Mouse (Mus musculus) frontal cortex, postnatal 36 days (tissue): ENCODE data around the gene Rps6ka2.
A peak's percentile ranks its signal among the peaks of the same experiment; 100 is the strongest.

Source experiments
- DNase-seq, 2 experiments: peaks; one replicate each; pipeline ENCODE4 v3.0.0; 2022; ENCODE audit warnings: low spot score in 2 of 2

The Rps6ka2 gene

DNA sequence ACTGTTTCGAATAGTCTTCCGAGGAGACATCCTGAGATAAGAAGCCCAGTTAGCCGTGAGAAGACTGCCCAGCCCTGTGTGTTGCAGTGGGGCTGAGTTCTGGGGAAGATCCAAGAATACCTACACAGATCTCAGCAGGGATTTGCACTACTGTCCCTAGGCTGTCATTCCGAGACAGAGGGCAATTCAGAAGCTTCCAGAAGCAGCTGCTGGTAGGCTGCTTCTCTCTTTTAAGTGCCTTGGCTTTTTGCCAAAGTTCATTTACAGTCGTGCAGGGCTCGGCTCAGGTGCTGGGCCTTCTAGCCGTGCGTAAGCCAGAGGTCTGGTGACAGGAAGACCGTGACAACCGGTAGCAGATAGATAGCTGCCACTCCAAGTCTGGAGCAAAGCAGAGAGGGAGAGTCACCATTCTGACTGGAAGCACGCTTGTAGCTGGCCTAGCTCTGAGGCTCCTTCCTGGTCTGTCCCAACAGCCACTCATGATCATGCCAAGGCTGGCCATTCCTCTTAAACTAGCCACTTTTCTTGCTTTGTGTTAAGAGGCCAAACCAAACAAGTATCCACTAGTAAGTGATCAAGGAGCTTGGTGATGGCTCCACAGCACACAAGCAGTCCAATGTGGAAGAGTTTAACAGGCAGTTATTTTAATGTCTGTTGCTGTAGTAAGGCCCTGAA lies 49.3 kb downstream of the Rps6ka2 start:
- no peak for DNase-seq

DNA sequence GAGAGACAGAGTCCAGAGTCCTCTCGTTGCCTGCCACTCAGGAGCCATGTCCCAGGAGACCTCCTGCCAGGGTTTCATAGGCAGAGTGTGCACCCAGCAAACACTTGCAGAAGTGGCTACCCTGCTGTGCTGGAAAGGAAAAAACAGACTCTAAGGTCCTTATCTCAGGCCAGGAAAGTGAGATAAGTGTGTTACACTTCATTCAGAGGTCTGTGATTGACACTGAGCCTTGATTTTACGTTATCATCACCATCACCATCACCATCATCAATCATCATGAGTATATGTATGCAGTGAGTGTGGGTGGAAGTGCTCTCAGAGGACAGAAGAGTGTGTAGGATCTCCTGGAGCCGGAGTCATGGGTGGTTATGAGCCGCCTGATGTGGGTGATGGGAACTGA lies 51.4 kb downstream of the Rps6ka2 start:
- no peak for DNase-seq

DNA sequence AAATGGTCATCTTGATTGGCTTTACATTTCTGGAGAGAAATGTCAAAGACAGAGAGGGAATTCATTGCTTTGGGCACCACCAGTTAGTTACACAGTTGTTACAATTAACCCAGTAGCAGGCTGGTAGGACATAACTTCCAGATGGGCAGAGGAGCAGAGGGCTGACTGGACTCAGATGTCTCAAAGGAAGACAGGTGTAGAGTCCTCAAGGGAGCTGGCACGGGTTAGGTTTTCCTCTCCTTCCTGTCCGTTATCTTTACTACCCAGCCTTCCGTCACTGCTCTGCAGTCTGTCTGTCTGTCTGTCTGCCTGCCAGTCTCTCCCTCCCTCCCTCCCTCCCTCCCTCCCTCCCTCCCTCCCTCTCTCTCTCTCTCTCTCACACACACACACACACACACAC lies 52.3 kb downstream of the Rps6ka2 start:
- no peak for DNase-seq

DNA sequence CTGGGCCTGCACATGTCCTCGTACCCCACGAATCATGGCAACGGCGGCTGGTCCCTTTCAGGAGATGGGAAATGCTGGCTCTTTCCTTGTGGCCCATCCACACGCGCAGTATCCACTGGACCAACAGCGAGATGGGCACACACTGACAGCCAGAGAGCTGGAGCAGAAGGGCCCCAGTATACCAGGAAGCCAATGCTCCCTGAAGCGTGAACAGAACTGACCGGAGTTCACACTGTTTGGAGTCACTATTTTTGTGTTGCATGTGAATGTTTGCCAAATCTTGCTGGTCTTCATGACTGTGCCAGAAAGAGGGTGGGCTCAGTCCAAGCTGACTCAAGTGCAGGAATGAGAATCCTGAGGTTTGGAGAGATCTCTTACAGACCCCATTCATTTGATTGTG lies 58.6 kb downstream of the Rps6ka2 start:
- no peak for DNase-seq

DNA sequence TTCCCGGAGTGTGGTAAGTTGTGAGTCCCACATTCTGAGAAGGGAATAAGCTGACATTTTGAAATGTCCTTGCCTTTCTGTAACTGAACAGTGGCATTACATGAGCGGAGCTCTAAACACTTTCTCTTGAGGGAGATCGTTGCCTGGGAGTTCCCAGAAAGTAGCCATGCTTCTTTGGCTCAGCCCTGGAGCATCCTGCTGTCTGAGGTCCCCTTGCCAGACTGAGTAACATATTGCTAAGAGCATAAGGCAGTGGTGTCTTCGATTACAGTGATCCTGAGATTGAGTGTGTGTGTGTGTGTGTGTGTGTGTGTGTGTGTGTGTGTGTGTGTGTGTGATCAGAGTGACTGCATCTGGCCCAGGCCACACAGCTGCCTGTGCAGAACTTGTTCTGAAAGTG lies 61.4 kb downstream of the Rps6ka2 start:
- DNase-seq = no peak

DNA sequence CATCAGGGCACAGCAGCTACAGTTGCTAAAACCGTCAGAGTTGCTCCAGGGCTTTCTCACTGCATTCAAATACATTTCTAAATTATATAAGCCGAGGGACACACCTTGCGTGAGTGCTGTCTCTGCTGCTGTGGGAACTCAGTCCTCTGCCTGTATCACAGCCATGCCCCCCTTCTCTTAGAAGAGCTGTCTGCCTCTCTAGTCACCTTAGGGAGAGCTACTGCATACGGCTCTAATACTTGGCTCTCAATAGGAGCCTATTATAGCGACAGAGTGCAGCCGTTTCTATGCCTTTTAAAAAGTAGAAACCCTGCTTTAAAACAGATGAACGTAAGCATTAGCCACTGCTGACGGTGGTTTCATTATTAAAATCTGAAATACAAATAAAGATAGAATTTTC lies 61.9 kb downstream of the Rps6ka2 start:
- DNase-seq = no peak

DNA sequence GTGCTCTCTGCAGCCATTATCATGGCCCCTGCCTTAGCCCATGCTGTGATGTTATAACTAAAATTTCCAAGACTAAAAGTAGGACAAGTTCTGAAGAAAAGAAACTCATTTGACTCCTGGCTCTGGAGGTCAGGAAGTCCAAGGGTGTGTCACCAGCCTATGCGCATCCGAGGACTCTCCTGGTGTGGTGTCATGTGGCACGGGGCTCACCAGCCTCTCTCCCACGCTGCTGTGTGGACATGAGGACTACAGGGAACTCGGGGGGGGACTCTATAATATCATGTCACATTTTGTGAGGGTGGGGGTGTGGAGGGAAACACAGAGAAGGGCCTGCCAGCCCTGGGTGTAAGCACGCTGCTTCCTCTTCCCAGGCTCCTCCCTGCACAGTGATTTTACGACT lies 62.5 kb downstream of the Rps6ka2 start:
- no peak for DNase-seq

DNA sequence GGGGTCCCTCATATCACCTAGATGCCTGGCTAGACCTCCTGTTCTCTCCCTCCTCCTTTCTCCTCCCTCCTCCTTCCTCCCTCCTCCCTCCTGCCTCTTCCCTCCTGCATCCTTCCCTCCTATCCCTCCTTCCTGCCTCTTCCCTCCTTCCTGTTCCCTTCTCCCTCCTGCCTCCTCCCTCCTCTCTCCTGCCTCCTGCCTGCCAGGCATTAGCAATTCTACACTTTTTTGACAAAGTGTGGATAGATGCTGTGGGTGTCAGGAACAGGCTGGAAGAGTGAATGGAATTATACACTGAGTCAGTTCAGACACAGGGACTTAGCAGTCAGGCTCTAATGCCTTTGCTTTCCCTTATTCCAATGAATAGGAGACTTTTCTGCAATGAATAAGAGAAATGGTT lies 63.3 kb downstream of the Rps6ka2 start:
- DNase-seq = peak; percentile 55 to 62

DNA sequence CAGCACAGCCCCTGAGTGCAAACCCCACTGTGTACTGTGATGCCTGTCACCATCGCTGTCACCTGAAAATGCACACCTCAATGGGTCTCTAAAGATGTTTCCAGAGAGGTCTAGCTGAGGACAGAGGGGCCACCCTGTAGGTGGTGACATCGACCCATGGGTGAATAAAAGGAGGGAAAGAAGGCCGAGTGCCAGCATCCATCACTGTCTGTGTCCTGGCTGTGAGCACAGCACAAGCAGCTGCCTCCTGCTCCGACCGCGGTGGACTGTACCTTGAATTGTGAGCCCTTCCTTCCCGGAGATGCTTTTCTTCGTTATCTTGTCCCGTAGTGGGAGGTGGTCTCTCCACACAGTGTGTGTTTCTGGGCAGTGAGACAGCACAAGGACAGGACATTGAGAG lies 67.8 kb downstream of the Rps6ka2 start:
- no peak for DNase-seq

DNA sequence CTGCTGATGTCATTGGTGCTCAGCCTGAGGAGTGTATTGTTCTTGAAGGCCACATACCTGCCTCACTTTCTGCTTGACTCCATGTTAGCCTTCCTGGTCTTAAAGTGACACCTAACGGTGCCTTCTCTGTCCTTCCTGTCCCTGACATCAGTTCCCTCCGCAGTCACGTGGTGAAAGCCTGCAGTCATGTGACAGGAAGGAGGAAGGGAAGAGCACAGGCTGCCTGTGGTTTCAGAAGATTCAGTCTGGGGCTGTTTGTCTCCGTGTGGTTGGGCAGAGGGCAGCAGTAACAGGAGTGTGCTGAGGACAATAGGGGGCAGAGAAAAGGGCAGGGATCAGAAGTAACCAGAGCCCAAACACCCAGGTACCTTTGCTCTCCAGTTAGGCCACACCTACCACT lies 68.9 kb downstream of the Rps6ka2 start:
- no peak for DNase-seq

DNA sequence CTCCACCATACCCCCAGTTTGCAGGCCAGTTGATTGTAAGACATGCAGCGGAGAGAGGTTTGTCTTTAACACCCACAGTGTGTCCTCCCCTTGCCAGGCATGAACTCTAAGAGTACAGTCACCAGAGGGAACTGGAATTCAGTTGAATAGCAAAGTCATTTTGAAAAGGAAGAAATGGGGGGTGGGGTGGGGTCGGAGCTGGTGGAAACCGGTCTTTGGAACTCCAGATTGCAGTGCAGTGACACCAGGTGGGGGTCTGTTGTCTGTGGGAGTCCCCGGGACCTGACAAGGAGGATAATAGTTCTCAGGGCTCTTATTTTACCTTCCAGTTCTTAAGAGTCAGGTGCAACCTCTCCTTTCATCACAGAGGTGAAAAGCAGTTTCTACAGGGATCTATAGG lies 70.6 kb downstream of the Rps6ka2 start:
- no peak for DNase-seq

DNA sequence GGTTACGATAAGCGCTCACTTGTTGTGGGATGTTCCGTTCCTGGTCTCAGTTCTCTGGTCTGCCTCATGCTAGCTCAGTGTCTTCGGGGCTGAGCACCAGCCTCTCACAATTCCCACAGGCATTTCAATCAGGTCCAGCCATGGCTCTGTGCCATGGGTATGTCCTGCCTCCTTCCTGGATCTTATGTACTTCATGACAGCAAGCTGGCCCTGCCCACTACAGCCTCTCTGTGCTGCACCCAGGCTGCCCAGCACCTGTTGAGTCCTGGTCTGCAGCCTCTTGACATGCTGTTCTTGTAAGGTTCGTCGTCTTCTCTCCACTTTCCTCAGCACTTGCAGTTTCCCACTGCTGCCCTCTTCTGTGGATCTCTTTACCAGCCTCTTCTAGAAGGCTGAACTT lies 75.2 kb downstream of the Rps6ka2 start:
- DNase-seq = peak in 1 of 2 experiments; percentile 24

DNA sequence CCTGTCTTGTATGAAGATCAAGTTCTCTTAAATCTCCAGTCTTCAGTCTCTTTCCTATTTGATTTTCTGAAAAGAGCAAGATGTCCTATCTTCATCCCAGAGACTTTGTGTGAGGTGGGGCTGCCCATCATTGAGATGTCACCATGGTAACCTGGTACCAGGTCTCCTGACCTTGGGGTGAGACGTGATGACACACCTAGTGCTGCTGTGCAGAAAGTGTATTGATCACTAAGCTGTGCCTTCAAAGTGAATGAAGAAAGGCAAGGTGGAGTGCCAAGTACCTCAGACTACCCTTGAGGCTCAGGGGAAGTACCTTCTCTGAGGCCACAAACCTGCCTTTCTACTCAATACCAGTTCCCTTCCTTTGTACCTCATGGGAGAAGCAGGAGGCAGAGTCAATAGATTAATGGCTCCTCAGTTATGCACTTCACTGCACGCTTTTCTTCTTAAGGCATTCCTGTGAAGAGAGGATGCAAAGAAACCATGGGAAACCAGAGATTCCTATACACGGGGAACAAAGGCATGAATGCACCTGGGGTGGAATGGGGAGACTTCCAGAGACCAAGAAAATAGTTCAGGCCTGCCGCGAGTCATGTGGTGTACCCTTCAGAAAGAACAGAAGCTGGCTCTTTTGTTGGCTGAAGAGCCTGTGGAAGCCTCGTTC lies 77.1 kb downstream of the Rps6ka2 start:
- no peak for DNase-seq

DNA sequence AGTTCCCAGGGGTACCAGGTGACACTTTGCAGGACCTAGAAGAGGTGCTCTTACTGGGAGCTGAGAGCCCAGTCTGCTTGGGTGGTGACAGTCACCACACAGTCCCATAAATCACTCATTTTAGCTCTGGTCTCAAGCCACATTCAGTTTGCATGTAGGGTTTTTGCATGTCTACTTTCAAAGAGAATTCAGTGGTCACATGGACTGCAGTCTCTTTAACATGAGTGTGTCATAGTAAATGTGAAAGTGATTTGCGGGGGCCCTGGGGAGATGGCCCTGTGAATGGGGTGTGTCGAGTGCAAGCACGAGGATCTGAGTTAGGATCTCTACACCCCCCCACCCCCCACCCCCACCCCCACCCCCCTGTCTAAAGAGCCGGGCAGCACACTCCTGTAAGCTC lies 80.5 kb downstream of the Rps6ka2 start:
- DNase-seq = no peak

DNA sequence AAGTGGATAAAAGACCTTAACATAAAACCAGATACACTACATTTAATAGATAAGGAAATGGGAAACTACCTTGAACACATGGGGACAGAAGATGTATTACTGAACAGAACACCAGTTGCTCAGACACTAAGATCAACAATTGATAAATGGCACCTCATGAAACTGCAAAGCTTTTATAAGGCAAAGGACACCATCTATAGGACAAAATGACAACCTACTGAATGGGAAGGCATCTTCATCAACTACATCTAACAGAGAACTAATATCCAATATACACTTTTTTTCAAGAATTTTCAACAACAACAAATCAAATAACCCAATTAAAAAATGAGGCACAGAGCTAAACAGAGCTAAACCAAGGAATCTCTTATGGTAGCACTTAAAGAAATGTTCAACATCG lies 87.3 kb downstream of the Rps6ka2 start:
- no peak for DNase-seq

DNA sequence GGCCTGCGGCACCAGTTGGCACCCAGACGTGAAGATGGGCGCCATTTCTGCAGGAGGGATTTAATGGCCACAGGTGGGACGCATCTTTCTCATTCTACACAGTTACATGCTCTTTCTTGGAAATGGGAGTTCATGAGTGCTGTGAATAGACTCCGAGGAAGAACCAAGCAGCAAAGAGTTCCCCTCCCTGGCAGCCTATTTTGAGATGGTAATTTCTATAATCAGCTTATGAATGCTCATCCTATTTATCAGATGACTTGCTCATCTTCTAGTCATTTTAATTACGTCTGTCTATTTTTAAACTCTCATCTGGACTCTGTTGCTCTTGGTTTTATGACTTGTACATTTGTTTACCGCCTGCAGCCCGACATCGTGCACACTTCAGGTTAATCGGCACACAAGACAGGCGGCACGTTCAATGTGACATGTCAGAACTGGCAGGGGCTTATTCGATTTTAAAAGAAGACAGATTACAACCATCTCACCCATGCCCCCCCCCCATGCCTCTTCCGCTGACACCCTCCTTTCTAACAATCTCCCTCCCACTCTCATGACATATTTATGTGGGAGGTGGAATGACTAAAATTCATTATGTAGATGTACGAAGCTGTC lies 88.9 kb downstream of the Rps6ka2 start:
- DNase-seq = peak in 1 of 2 experiments; percentile 17

DNA sequence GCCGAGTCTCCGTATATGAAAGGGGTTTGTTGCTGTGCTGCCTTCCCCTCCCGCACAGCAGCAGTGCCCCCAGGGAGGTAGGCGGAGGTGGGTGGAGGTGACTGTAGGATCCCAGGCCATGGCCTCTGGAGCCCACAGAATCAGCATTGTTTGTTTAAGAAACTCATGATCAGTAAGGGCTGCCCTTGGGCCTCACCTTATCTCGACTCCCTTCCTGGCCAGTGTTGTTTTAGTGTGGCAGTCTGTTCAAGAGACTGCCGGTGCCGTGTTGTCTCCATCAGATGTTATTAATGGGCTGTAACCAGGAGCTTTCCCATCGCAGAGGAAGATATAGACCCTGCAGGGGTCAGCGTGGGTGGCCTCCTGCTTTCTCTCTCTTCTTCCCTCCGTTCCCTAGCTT lies 90.4 kb downstream of the Rps6ka2 start:
- DNase-seq = no peak

DNA sequence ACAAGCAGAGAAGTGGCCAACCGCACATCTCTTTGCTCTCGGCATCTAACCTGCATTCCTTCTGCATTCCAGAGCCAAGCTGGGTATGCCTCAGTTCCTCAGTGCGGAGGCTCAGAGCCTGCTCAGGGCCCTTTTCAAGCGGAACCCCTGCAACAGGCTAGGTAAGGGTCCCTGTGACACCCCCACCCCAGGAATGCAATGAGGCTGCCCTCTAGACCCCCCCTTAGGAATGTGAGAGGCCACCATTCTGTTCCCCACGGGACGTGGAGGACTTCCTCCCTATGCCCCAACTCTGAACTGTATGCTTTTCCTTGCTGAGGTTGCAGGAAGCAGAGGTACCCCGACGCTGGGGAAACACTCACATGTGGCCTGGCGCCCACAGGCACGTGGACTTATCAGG lies 92.1 kb downstream of the Rps6ka2 start:
- no peak for DNase-seq

DNA sequence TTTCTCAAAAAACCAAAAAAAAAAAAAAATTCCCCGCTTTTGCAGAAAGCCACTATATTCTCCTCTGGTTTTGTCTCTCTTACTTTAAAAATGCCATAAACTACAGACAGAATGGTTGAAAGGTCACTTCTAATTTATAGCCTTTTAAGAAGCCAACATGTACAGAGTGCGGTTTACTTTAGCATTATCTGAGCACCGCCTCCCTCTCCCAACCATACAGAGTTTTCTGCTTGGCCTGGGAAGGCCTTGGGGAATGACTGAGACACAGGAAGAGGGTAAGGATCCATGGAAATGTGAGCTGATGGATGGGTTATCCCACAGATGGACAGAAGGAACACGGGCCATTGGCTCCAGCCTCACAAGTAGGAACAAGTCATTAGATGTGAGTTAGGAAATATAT lies 92.7 kb downstream of the Rps6ka2 start:
- no peak for DNase-seq

DNA sequence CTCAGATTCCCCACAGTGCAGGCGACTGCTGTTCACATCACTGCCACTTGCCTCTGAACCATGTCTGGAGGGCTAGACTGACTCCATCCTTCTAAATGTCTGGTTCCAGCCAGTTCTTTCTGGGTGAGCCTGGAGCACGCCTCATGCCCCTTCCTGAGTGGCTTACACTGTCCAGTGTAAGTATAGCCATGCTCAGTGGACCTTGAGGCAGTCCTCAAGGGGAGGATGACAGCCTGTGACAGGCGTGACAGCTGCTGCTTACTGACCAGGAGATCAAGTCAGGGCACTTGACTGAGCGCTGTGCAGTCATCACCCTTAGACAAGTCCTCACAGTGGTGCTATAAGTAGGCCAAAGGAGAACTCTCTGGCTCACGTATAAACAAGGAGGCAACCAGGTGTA lies 94.7 kb downstream of the Rps6ka2 start:
- DNase-seq = no peak

DNA sequence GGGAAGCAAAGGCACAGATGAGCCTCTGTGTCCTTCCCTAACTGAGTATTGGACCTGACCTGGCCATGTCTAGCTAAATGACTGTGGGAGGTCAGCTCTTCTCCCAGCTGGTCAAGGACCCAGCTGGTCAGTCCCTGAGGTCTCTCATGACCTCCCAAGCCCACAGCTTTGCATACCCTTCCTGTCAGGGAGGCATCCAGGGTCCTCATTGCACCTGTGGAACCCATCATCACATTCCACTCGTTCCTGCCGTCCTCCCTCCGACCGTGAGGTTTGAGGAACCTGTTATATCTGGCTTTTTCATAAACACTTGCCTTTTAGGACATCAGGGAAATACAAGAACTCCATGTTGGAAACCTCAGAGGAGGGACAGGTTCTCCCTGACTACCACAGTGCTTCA lies 95.4 kb downstream of the Rps6ka2 start:
- no peak for DNase-seq

DNA sequence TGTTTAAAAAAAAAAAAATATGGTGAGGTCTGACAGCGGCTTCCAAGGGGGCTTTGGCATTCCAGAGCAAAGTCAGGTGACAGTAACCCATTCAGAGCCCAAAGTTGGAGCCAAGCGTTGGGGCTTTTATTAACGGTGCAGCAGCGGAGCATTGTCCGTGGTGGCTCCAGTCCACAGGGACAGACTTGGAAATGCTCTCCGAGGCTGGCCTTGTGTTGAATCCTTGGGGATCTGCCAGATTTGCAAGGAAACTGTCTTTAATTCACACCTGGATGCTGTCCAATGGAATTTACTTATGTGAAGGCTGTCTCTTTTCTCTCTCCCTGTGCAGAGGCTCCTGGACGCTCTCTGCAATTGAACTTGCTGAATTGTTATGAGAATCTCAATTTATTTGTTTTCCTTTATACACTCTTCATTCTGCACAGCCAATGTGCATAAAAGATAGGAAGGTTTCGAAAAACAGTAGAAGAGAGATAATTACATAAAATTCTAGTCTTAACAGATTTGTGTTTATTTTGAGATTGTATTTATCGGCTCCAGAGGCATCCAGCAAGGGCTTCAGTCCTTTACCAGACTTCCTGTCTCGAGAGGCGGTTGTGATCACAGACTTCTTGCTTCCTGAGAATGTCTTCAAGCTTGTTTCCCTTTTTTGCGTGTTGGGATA lies 95.9 kb downstream of the Rps6ka2 start:
- no peak for DNase-seq

DNA sequence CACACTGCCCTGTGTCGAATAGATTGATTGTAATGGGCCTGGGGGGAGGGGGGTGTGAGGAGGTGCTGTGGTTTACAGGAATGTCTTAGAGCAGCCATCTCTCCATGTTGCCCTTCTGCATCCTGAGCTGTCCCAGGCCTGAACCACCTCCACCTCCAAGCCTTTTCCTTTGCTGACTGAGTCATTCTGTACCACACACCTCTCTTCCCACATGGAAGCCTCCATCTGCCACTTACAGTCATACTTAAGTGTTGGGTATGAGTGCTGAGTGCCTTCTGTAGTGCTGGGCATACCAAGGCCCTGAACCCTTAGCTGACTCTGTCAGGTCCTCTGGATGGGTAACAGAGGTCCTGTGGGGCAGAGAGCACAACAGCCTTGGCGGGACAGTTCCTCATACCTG lies 97.9 kb downstream of the Rps6ka2 start:
- DNase-seq = peak in 1 of 2 experiments; percentile 39
